Mouse (Mus musculus) testis, adult 2 months (tissue): ENCODE results near the gene Enox1.

Experiments used
- CTCF ChIP-seq: fragments of 200-500 bp; IDR thresholded peaks from 2 replicates; pipeline ENCODE4 v1.5.1; 2012; ENCODE audit warnings: low read depth, mild to moderate bottlenecking, inconsistent platforms, low read length, moderate library complexity; ENCODE audit not compliant: control insufficient read depth, insufficient read depth, insufficient replicate concordance
- POLR2A ChIP-seq: fragments of 200-500 bp; IDR thresholded peaks from 2 replicates; pipeline ENCODE4 v1.6.1; 2012; ENCODE audit warnings: low read depth, mild to moderate bottlenecking, inconsistent platforms, low read length, moderate library complexity; ENCODE audit not compliant: control insufficient read depth

DNA sequence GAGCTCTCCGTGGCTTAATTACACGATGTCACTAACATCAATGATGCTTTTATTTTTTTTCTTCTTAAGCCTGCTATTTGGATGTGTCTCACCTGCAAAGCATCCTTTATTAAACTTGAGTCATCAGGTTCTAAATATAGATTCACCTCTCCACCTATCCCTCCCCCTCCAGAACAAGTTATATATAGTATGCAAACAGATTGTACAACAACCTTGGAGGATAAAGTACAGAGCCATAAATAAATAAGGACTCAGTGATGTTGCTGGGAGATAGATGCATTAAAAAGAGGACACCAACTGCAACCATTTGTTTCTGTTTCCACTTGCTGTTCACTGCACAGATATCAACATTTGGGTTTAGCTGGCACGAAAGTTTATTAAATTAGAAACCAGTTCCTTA lies 141.8 kb downstream of the Enox1 start:
- no peak for TF ChIP-seq CTCF
- TF ChIP-seq POLR2A = no peak
